Mouse (Mus musculus): ENCODE measurements around the gene Sertad4.

- TF ChIP-seq BHLHE40 (IDR thresholded peaks at IDR 0.05; ENCODE audit: borderline replicate concordance, low read depth, low read length): no peak
- no peak for TF ChIP-seq NRF1 (IDR thresholded peaks at IDR 0.05; ENCODE audit: insufficient read depth, low read depth, low read length, poor library complexity, severe bottlenecking)
- no peak for TF ChIP-seq POLR2A (IDR thresholded peaks at IDR 0.05; ENCODE audit: control insufficient read depth in 1 of 2, insufficient read depth in 1 of 2, low read depth in 1 of 2, low read length in 2 of 2, poor library complexity in 1 of 2)
- TF ChIP-seq MXI1 (IDR thresholded peaks at IDR 0.05; ENCODE audit: low read depth, low read length): no peak
- no peak for TF ChIP-seq POLR2AphosphoS2 (IDR thresholded peaks at IDR 0.05; ENCODE audit: low read length)
- no peak for TF ChIP-seq ELF1 (IDR thresholded peaks at IDR 0.05; ENCODE audit: low read depth, low read length)
Observed at GRCm38 (mm10) chr1:192833586-192833985, 22.0 kb downstream of the Sertad4 start.
